Mouse (Mus musculus) MEL-GATA-1-ER (cell line): Measurements from ENCODE around the gene Mup17.
"Not testable (repeated sequence)": the region's sequence is repeated elsewhere in the genome, so short reads cannot be mapped to it uniquely, and the experiment has no call there.

ENCODE experiments used
- DNase-seq: peaks from one replicate; pipeline ENCODE4 v3.0.0-alpha.2; 2012; ENCODE audit warnings: low read depth; ENCODE audit errors: extremely low read depth

Mup17 gene

GRCm38 (mm10) chr4:61595771-61596170 is at the start of gene Mup17:
TSS of gene Mup17 (minus strand) at chr4:61595871.
- not testable (repeated sequence) for DNase-seq

- not testable (repeated sequence) for DNase-seq
Measured at GRCm38 (mm10) chr4:61571561-61571960, 24.1 kb downstream of the Mup17 start.

- not testable (repeated sequence) for DNase-seq
Measured at GRCm38 (mm10) chr4:61555887-61556286, 39.8 kb downstream of the Mup17 start.
